Mouse (Mus musculus) embryo, embryonic 10.5 days (tissue): ENCODE results near the gene Saxo1.

Source experiments
- DNase-seq: peaks from one replicate; pipeline ENCODE4 v3.0.0-alpha.2; 2015; ENCODE audit warnings: low spot score

Gene Saxo1

GRCm38 (mm10) chr4:86558228-86558627 lies at the start of gene Saxo1:
Gene Saxo1, minus strand, starts transcription at chr4:86558328.
- no peak for DNase-seq

GRCm38 (mm10) chr4:86591304-86591703 lies 33.2 kb upstream of the Saxo1 start:
- no peak for DNase-seq

GRCm38 (mm10) chr4:86588236-86588635 lies 30.1 kb upstream of the Saxo1 start:
- DNase-seq: no peak

- DNase-seq: no peak
Observed at GRCm38 (mm10) chr4:86580591-86580990, 22.5 kb upstream of the Saxo1 start.

- no peak for DNase-seq
Observed at GRCm38 (mm10) chr4:86580056-86580455, 21.9 kb upstream of the Saxo1 start.

GRCm38 (mm10) chr4:86576630-86577225 lies 18.6 kb upstream of the Saxo1 start:
- no peak for DNase-seq

- peak; percentile 62 for DNase-seq
Observed at GRCm38 (mm10) chr4:86576120-86576541, 18.0 kb upstream of the Saxo1 start.

- peak; percentile 97 for DNase-seq
Observed at GRCm38 (mm10) chr4:86575283-86575983, 17.3 kb upstream of the Saxo1 start, which contains the start of gene Rraga. Gene Rraga, plus strand, starts transcription at chr4:86575668.

GRCm38 (mm10) chr4:86574939-86575282 lies 16.8 kb upstream of the Saxo1 start:
- no peak for DNase-seq

- DNase-seq: no peak
Observed at GRCm38 (mm10) chr4:86561061-86561460, 2.9 kb upstream of the Saxo1 start.

GRCm38 (mm10) chr4:86559006-86559405 lies 878 bp upstream of the Saxo1 start:
- no peak for DNase-seq

- no peak for DNase-seq
Observed at GRCm38 (mm10) chr4:86557371-86557770, 757 bp downstream of the Saxo1 start.

GRCm38 (mm10) chr4:86555035-86555707 lies 3.0 kb downstream of the Saxo1 start:
- DNase-seq: peak; percentile 83

- no peak for DNase-seq
Observed at GRCm38 (mm10) chr4:86548332-86548731, 9.8 kb downstream of the Saxo1 start.

- DNase-seq: peak; percentile 67
Observed at GRCm38 (mm10) chr4:86545615-86546014, 12.5 kb downstream of the Saxo1 start.

- no peak for DNase-seq
Observed at GRCm38 (mm10) chr4:86543999-86544398, 14.1 kb downstream of the Saxo1 start.

- DNase-seq: no peak
Observed at GRCm38 (mm10) chr4:86541573-86541972, 16.6 kb downstream of the Saxo1 start.

- no peak for DNase-seq
Observed at GRCm38 (mm10) chr4:86538936-86539335, 19.2 kb downstream of the Saxo1 start.

- DNase-seq: peak; percentile 67
Observed at GRCm38 (mm10) chr4:86537972-86538371, 20.2 kb downstream of the Saxo1 start.

GRCm38 (mm10) chr4:86534091-86534481 lies 24.0 kb downstream of the Saxo1 start:
- DNase-seq: no peak

- no peak for DNase-seq
Observed at GRCm38 (mm10) chr4:86533406-86534090, 24.6 kb downstream of the Saxo1 start.

GRCm38 (mm10) chr4:86529161-86529560 lies 29.0 kb downstream of the Saxo1 start:
- DNase-seq: no peak
